Mouse (Mus musculus) monocyte, adult 59 days (primary cell): ENCODE data around the gene Mtfr2. TPM values are rescaled to one million over a fixed set of nuclear protein-coding genes. Genes with fewer than 3 reads are reported as not detected.

Source experiments
- total RNA-seq, 2 experiments: library from RNA; stranded (reverse); gene quantifications; one replicate each; pipeline ENCODE4 v1.2.4; 2023

Mtfr2 gene
- total RNA-seq = 1 to 10 TPM; 1.8 to 1.9 TPM

GRCm38 (mm10) chr10:20347285-20348214, at the start of gene Mtfr2:
TSS of gene Mtfr2 (plus strand) at chr10:20347770.

GRCm38 (mm10) chr10:20311918-20312735, 35.4 kb upstream of the Mtfr2 start, which contains the start of gene Bclaf1:
TSS of gene Bclaf1 (plus strand) at chr10:20312469.

Other genes starting within 250 kb of the Mtfr2 start
- gene Map7, start 199.3 kb upstream of the Mtfr2 start, total RNA-seq = 1 to 10 TPM; 1.5 to 1.6 TPM
- 100 to 1,000 TPM; 134 to 158 TPM for gene Bclaf1, start 35.3 kb upstream of the Mtfr2 start, total RNA-seq